Mouse (Mus musculus) stomach, postnatal 0 days (tissue): ENCODE data around the gene Frmpd4.

Source experiments
- CTCF ChIP-seq: IDR thresholded peaks from 2 replicates; pipeline ENCODE4 v1.5.1; 2016; ENCODE audit warnings: antibody characterized with exemption, low read depth, mild to moderate bottlenecking, moderate library complexity
- EP300 ChIP-seq: optimal IDR thresholded peaks from 2 replicates; pipeline ENCODE3; 2016; ENCODE audit warnings: antibody characterized with exemption

DNA sequence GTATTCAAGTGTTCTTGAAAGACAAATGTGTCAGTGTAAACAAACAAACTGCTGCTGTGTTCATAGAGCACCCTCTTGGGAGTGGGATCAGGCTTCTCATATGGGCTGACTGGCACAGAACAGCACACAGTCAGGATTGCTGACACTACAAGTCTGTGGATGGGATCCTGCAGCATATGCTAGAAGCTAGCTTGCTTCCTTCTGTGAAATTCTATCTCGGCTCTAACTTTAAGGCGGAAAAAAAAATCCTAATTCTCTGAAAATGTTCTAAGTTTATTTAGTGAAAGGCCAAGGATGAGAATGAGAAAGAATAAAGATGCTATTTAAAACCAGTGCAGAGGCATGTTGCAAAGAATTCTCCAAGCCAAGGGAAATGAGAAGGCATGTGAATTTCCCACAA is 226.6 kb downstream of the Frmpd4 start:
- TF ChIP-seq CTCF, result no peak
- TF ChIP-seq EP300, result no peak
